In the genomic region with DNA sequence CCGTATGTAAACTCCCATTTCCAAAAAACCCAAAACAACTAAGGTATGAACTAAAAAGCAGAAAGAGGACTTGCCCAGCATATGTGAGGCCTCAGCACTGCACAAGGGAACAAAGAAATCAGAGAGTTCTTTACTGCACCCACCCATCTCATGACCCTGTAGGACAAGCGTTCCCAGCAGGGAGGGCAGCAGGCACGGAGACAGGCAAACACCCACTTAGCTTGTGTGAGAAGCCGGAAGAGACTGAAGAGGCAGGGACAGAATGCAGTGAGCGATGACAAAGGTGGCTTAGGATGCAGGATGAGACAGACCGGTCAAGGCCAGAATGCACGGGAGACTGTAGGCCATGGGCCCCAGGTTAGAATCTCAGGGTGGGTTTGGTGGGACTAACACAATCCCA, we compare ENCODE assay signal across 21 mouse cellular contexts. TPM values are rescaled to one million over a fixed set of nuclear protein-coding genes. Genes with fewer than 3 reads are reported as not detected.
"Had no signal": no experiment of that assay in that cellular context is flagged by ENCODE, and none has a peak within 500 bp of the region (broad histone marks: within the 10 kb centered on the region; RNA-seq: fewer than 3 reads in every experiment).

No protein-coding gene starts in this region.

- DNase-seq: retina, postnatal 1 day; right cerebral cortex, adult 18-20 months; right cerebral cortex, postnatal 14 days; right cerebral cortex, postnatal 25 days; right cerebral cortex, postnatal 4 days; spleen, adult 18-20 months; thymus, adult 18-20 months; thymus, adult 2 months; thymus, postnatal 14 days; thymus, postnatal 25 days; thymus, postnatal 36 days; thymus, postnatal 4 days had no signal

- H3K9ac ChIP-seq: neural tube, embryonic 12.5 days; neural tube, embryonic 13.5 days; neural tube, embryonic 15.5 days; stomach, embryonic 15.5 days had no signal

- H3K9me3 ChIP-seq: neural tube, embryonic 12.5 days; neural tube, embryonic 13.5 days; neural tube, embryonic 15.5 days; stomach, embryonic 15.5 days had no signal

- H3K4me3 ChIP-seq: neural tube, embryonic 12.5 days; neural tube, embryonic 13.5 days; neural tube, embryonic 15.5 days; stomach, embryonic 15.5 days had no signal

- H3K4me2 ChIP-seq: neural tube, embryonic 12.5 days; neural tube, embryonic 13.5 days; neural tube, embryonic 15.5 days; stomach, embryonic 15.5 days had no signal

- H3K36me3 ChIP-seq: neural tube, embryonic 12.5 days; neural tube, embryonic 13.5 days; neural tube, embryonic 15.5 days; stomach, embryonic 15.5 days had no signal

- H3K27ac ChIP-seq: neural tube, embryonic 12.5 days; neural tube, embryonic 13.5 days; neural tube, embryonic 15.5 days; stomach, embryonic 15.5 days; stomach, postnatal 0 days had no signal

RNA-seq across cellular contexts. Expression of a gene that starts 11.1 kb away (rescaled TPM):
- polyA plus RNA-seq: neural tube, embryonic 12.5 days; neural tube, embryonic 13.5 days; small intestine, adult 2 months; stomach, embryonic 14.5 days; stomach, embryonic 15.5 days; stomach, embryonic 16.5 days; stomach, postnatal 0 days; urinary bladder, adult 2 months had no signal
